Comparison of ENCODE assay signal across 8 mouse cellular contexts in the genomic region with DNA sequence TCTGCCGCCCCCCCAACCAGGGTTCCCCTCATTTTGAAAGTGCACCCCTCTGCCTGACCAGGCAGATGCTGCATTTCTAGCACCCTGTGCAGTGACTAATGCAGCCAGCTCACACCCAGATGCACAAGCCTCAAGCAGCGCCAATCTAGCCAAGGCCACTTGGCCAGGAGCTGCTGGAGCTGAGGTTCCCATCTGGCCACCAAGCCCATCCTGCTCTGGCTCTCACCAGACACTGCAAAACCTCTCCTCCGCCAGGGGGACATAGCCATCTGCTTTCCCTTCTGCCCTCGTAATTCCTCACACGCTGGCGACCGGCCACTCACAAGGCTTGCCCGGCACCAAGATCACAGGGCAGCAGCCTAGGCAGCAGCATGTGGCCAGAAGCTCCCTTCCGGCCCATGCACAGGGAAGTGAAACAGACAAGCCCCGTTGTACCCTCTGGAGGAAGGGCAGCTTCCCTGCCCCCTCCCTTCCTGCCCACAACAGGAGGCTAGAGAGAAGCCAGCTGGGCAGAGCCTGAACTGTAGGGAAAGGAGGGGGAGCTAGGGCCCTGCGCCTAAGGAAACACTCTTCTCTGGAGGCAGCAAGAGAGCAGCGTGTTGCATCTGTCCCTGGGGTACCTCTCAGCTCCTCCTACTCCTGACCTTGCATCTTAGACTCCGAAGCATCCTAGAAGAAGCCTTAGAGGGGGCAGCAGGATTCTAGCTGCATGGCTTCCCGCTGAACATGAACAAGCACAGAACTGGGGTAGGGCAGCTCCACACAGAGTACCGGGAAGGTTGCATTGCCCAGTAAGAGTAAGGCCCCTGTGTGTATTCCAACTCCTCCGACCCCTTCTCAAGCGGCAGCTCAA.
DNase-seq lines count a peak whose midpoint lies in the region; ATAC-seq lines count a peak whose summit lies in the region.

No protein-coding gene starts in this region.

- no peaks in the 10 kb centered on the region for H3K9me3 ChIP-seq in intestine, embryonic 14.5 days (ENCODE audit: control insufficient read depth, low read length)

- H3K36me3 ChIP-seq in intestine, embryonic 14.5 days (ENCODE audit: control insufficient read depth, insufficient read depth, low read length): no peaks in the 10 kb centered on the region
- H3K36me3 ChIP-seq in macrophage (ENCODE audit: inconsistent target): no peaks in the 10 kb centered on the region

- H3K27ac ChIP-seq in intestine, embryonic 14.5 days (ENCODE audit: low read depth): no peak overlapping the region
- peak overlapping the region; percentile 85 for H3K27ac ChIP-seq in macrophage

- peak; percentile 75 for DNase-seq in adipocyte (ENCODE audit: low spot score)
- peak; percentile 87 for DNase-seq in embryo, embryonic 11 days
- DNase-seq in gastrocnemius, postnatal 25 days: peak; percentile 83
- DNase-seq in intestine, embryonic 14.5 days (ENCODE audit: low spot score): peak; percentile 83
- DNase-seq in left cerebral cortex, adult 9 months (ENCODE audit: low spot score in 2 of 2): peak; percentile 52 to 84
- DNase-seq in retina, postnatal 7 days (ENCODE audit: low read depth, low spot score): peak; percentile 81
- DNase-seq in urinary bladder, adult 2 months (ENCODE audit: low spot score): peak; percentile 46

- WGBS in intestine, embryonic 14.5 days: 13% methylated on average over 17 of the region's 17 CpGs
- 11% methylated on average over 17 of the region's 17 CpGs for WGBS in macrophage (ENCODE audit: missing documents)

- peak; percentile 74 for ATAC-seq in intestine, embryonic 14.5 days (replicated peaks; ENCODE audit: low FRiP score, low TSS enrichment, low read depth)

- peaks cover 25% of the 10 kb centered on the region for H3K4me1 ChIP-seq in intestine, embryonic 14.5 days (replicated peaks; ENCODE audit: control insufficient read depth, insufficient read depth, low read length)

- H3K27me3 ChIP-seq in intestine, embryonic 14.5 days (replicated peaks; ENCODE audit: control insufficient read depth, insufficient read depth, low read length): no peaks in the 10 kb centered on the region

- H3K4me2 ChIP-seq in intestine, embryonic 14.5 days (ENCODE audit: low read length): peak overlapping the region; percentile 50

- no peak overlapping the region for H3K4me3 ChIP-seq in intestine, embryonic 14.5 days (ENCODE audit: low read depth, low read length)
- H3K4me3 ChIP-seq in macrophage (ENCODE audit: inconsistent target): no peak overlapping the region; the same call in 1 of the 2 replicates

- H3K79me2 ChIP-seq in macrophage (ENCODE audit: inconsistent target): no peaks in the 10 kb centered on the region

- H3K9ac ChIP-seq in intestine, embryonic 14.5 days (ENCODE audit: low read length): no peak overlapping the region; the same call in 1 of the 2 replicates
